Mouse (Mus musculus): ENCODE measurements around the gene Dennd6b.

DNA sequence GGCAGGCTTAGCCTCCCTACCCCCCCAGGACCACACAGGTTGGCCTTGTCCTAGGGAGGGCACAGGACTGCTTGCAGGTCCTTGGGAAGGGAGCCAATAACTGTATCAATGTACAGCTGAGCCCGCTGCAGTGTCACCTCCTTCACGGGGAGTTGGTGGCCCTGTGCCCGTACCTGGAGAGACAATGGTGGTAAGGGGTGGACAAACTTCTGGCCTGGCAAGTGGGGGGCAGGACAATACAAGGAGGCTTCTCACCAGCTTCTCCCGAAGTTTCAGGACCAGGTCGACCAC, 11.4 kb downstream of the Dennd6b start:
- TF ChIP-seq POLR2A (IDR thresholded peaks at IDR 0.05; ENCODE audit: low read depth, low read length) (no peak), CTCF (conservative IDR thresholded peaks at IDR 0.05; ENCODE audit: insufficient read depth, insufficient read length, low read depth, low read length) (no peak)

All from kidney, adult 2 months (tissue).